Mouse (Mus musculus): ENCODE results near the gene Syap1. TPM values are rescaled to one million over a fixed set of nuclear protein-coding genes. Genes with fewer than 3 reads are reported as not detected.

Gene Syap1
- 3.7 and 5.0 TPM in 2 replicates for polyA plus RNA-seq (2012; rRNA removed)

- H3K27ac ChIP-seq (ENCODE audit: insufficient read depth, low read length) = peak within 1 kb of the TSS; percentile 70; the same call in 1 of the 2 replicates
- TF ChIP-seq POLR2A (IDR thresholded peaks at IDR 0.05; ENCODE audit: low read depth, low read length) (peak; percentile 18; the same call in 1 of the 2 replicates), CTCF (IDR thresholded peaks at IDR 0.05; ENCODE audit: extremely low read depth, insufficient read depth, insufficient read length, insufficient replicate concordance) (no peak)
- no peaks in the 10 kb centered on the region for H3K27me3 ChIP-seq (ENCODE audit: control insufficient read depth, insufficient read depth, low read length)
- H3K4me1 ChIP-seq (ENCODE audit: control insufficient read depth, insufficient read depth, insufficient read length) = no peaks in the 10 kb centered on the region
- WGBS = 28% methylated on average over 47 of the region's 47 CpGs
- no peaks in the 10 kb centered on the region for H3K36me3 ChIP-seq (ENCODE audit: control insufficient read depth, insufficient read depth, low read length)
- H3K4me3 ChIP-seq (ENCODE audit: extremely low read depth, insufficient read depth, insufficient read length) = peak within 1 kb of the TSS; percentile 94
- DNase-seq (ENCODE audit: low read depth in 1 of 2, low spot score in 2 of 2) = peak; percentile 52 to 75
Observed at GRCm38 (mm10) chrX:162887931-162888511, at the start of gene Syap1. TSS of gene Syap1 (minus strand) at chrX:162888447.

GRCm38 (mm10) chrX:162931467-162931866 is 43.2 kb upstream of the Syap1 start:
- Histone ChIP-seq H3K4me3 (ENCODE audit: extremely low read depth, insufficient read depth, insufficient read length) (no peak overlapping the region), H3K27me3 (ENCODE audit: control insufficient read depth, insufficient read depth, low read length) (no peaks in the 10 kb centered on the region), H3K27ac (ENCODE audit: insufficient read depth, low read length) (no peak overlapping the region), H3K4me1 (ENCODE audit: control insufficient read depth, insufficient read depth, insufficient read length) (no peaks in the 10 kb centered on the region), H3K36me3 (ENCODE audit: control insufficient read depth, insufficient read depth, low read length) (peaks cover 11% of the 10 kb centered on the region)
- 88% methylated on average over 2 of the region's 2 CpGs for WGBS
- TF ChIP-seq CTCF (IDR thresholded peaks at IDR 0.05; ENCODE audit: extremely low read depth, insufficient read depth, insufficient read length, insufficient replicate concordance) (no peak), POLR2A (IDR thresholded peaks at IDR 0.05; ENCODE audit: low read depth, low read length) (no peak)
- DNase-seq (ENCODE audit: low read depth in 1 of 2, low spot score in 2 of 2) = no peak

- no peak for TF ChIP-seq CTCF (IDR thresholded peaks at IDR 0.05; ENCODE audit: extremely low read depth, insufficient read depth, insufficient read length, insufficient replicate concordance)
- TF ChIP-seq POLR2A (IDR thresholded peaks at IDR 0.05; ENCODE audit: low read depth, low read length) = no peak
- Histone ChIP-seq H3K4me3 (ENCODE audit: extremely low read depth, insufficient read depth, insufficient read length) (no peak overlapping the region), H3K27me3 (ENCODE audit: control insufficient read depth, insufficient read depth, low read length) (no peaks in the 10 kb centered on the region), H3K36me3 (ENCODE audit: control insufficient read depth, insufficient read depth, low read length) (peaks cover 10% of the 10 kb centered on the region), H3K4me1 (ENCODE audit: control insufficient read depth, insufficient read depth, insufficient read length) (no peaks in the 10 kb centered on the region), H3K27ac (ENCODE audit: insufficient read depth, low read length) (peak overlapping the region; percentile 15; the same call in 1 of the 2 replicates)
- WGBS = 76% methylated on average over 8 of the region's 8 CpGs
- no peak for DNase-seq (ENCODE audit: low read depth in 1 of 2, low spot score in 2 of 2)
Observed at GRCm38 (mm10) chrX:162921487-162922125, 33.4 kb upstream of the Syap1 start.

- H3K27ac ChIP-seq (ENCODE audit: insufficient read depth, low read length) = no peak overlapping the region
- peaks cover 5% of the 10 kb centered on the region for H3K36me3 ChIP-seq (ENCODE audit: control insufficient read depth, insufficient read depth, low read length)
- no peak for TF ChIP-seq POLR2A (IDR thresholded peaks at IDR 0.05; ENCODE audit: low read depth, low read length)
- TF ChIP-seq CTCF (IDR thresholded peaks at IDR 0.05; ENCODE audit: extremely low read depth, insufficient read depth, insufficient read length, insufficient replicate concordance) = peak; percentile 23; the same call in 1 of the 2 replicates
- H3K4me3 ChIP-seq (ENCODE audit: extremely low read depth, insufficient read depth, insufficient read length) = no peak overlapping the region
- DNase-seq (ENCODE audit: low read depth in 1 of 2, low spot score in 2 of 2) = peak; percentile 9 to 52
- H3K4me1 ChIP-seq (ENCODE audit: control insufficient read depth, insufficient read depth, insufficient read length) = no peaks in the 10 kb centered on the region
- H3K27me3 ChIP-seq (ENCODE audit: control insufficient read depth, insufficient read depth, low read length) = no peaks in the 10 kb centered on the region
- 28% methylated on average over 5 of the region's 5 CpGs for WGBS
Observed at GRCm38 (mm10) chrX:162915697-162916096, 27.4 kb upstream of the Syap1 start.

GRCm38 (mm10) chrX:162913651-162914050 is 25.4 kb upstream of the Syap1 start:
- TF ChIP-seq POLR2A (IDR thresholded peaks at IDR 0.05; ENCODE audit: low read depth, low read length) = no peak
- TF ChIP-seq CTCF (IDR thresholded peaks at IDR 0.05; ENCODE audit: extremely low read depth, insufficient read depth, insufficient read length, insufficient replicate concordance) = no peak
- H3K4me3 ChIP-seq (ENCODE audit: extremely low read depth, insufficient read depth, insufficient read length) = no peak overlapping the region
- WGBS = 96% methylated on average over 3 of the region's 3 CpGs
- no peaks in the 10 kb centered on the region for H3K4me1 ChIP-seq (ENCODE audit: control insufficient read depth, insufficient read depth, insufficient read length)
- peaks cover 7% of the 10 kb centered on the region for H3K36me3 ChIP-seq (ENCODE audit: control insufficient read depth, insufficient read depth, low read length)
- no peak for DNase-seq (ENCODE audit: low read depth in 1 of 2, low spot score in 2 of 2)
- H3K27ac ChIP-seq (ENCODE audit: insufficient read depth, low read length) = no peak overlapping the region
- no peaks in the 10 kb centered on the region for H3K27me3 ChIP-seq (ENCODE audit: control insufficient read depth, insufficient read depth, low read length)

GRCm38 (mm10) chrX:162907554-162907953 is 19.3 kb upstream of the Syap1 start:
- H3K27ac ChIP-seq (ENCODE audit: insufficient read depth, low read length) = no peak overlapping the region
- no peaks in the 10 kb centered on the region for H3K27me3 ChIP-seq (ENCODE audit: control insufficient read depth, insufficient read depth, low read length)
- no peak for DNase-seq (ENCODE audit: low read depth in 1 of 2, low spot score in 2 of 2)
- no peak overlapping the region for H3K4me3 ChIP-seq (ENCODE audit: extremely low read depth, insufficient read depth, insufficient read length)
- 82% methylated on average over 3 of the region's 3 CpGs for WGBS
- TF ChIP-seq CTCF (IDR thresholded peaks at IDR 0.05; ENCODE audit: extremely low read depth, insufficient read depth, insufficient read length, insufficient replicate concordance) (no peak), POLR2A (IDR thresholded peaks at IDR 0.05; ENCODE audit: low read depth, low read length) (no peak)
- H3K36me3 ChIP-seq (ENCODE audit: control insufficient read depth, insufficient read depth, low read length) = peaks cover 6% of the 10 kb centered on the region
- H3K4me1 ChIP-seq (ENCODE audit: control insufficient read depth, insufficient read depth, insufficient read length) = no peaks in the 10 kb centered on the region

All from spleen, adult 2 months (tissue).